Mouse (Mus musculus): ENCODE measurements at regions not wholly inside any gene's neighbourhood (a gene's known extent, or its start where the extent isn't known, plus 50 kb on each side); places are given as distances from the start of the nearest gene placed in this dataset.

DNA sequence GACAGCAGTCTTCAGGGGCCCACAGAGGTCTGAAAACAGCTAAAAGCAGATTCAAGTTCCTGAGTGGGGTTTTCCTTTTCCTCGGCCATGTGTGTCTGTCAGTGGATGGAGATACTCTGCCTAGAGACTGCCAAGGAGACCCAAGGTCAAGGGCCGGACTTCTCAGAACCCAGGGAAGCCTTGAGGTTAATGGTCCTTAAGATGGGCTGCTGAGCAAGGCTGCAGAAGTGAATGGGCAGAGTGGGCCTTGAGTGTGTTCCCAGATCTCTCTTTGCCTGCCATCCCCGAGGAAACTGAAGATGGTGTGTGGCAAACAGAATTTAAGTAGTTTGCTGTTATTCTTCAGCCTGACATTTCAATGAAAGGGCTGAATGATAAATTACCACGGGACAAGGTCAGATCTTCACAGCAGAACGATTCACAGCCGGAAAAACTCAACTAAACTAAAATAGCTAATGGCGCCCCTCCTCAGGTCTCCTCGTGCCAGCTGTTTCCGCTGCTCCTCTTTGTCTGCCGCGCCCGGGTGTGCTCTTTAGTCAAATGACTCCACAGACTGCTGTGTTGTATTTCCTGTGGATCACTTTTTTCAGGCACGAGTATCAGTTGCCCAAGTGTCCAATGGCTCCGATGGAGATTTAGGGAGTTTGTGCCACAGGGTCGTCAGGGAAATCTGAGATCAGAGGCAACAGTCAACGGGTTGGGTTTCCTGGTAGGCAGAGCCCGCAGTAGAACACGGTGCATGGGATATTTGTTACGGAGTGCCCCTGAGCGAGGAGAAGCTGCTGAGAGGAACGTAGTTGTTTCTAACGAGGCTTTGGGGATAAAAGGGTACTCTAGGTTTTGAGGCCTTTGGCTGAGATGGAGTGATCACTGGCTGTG lies 93.5 kb upstream of the Tut7 start:
- no peak for DNase-seq (ENCODE audit: low spot score)

DNA sequence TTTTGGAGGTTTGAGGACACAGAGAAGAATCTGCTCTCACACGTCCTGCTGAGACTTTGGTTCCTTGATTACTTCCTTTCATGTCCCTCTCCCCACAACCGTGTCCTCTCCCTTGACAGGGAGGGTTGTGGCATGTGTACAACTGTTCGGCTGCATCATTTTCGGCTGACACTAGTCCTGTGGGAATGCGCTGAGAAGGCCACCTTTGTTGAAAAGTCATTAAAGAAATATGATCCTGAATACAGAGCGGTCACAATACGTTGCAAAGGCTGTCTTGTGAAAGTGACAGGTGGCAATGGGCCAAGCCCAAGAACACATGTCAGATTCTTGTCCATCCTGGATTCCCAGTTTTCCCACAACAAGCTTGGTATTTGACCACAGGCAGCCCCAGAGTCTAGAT lies 92.8 kb upstream of the Tut7 start:
- DNase-seq (ENCODE audit: low spot score) = no peak

DNA sequence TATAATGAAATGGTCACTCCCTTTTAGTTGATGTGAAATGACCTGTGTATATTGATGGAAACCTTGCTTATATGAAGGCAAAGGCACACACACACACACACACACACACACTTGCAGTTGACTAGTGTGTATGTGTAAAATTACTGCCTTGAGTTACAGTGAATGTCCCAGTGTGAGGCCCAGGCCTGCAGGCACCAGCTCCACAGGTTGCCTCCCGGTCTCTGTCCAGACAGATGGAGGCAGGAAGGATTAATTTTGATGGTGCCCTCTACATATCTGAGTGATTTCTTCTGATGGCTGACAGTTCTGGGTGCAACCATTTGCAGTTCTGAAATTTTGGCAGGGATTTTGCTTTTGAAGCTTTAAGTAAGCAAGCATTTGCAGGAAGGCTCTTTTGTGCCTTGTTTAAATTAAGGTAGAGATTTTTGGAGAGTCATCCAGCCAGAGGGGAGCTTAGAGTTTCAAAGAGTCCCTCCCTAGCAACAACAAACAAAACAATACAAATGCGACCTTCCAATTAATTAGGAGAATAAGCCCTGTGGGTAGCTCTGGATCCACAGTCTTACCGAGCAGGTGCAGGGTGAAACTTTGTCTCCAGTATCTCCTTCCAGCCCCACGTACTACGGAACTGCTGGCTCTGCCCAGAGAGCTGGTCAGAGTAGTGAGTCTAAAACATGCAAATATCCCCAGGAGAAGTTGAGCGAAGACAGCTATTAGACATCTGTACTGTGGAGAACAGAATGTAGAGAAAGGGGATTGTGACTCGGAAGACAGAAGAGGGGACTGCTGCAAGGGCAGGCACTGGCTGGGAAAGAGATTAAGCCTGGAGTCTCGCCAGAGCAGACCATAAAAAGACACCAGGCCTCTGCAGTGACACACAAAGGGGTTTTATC lies 87.5 kb upstream of the Tut7 start:
- no peak for DNase-seq (ENCODE audit: low spot score)

DNA sequence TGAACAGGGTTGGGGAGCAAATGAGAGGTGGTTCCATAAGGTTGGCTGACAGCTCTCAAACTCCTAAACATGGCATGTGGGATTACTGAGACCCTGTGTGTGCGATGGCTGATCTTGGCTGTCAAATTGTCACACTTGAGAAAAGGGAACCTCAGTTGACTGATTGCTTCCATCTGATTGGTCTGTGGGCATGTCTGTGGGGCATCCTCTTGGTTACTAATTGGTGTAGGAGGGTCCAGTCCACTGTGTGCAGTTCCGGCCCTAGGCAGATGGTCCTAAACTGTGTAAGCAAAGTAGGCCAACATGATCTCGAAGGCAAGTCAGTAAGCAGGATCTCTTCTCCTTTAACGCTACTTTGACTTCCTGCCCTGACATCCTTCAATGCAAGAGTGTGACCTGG lies 86.5 kb upstream of the Tut7 start:
- no peak for DNase-seq (ENCODE audit: low spot score)

DNA sequence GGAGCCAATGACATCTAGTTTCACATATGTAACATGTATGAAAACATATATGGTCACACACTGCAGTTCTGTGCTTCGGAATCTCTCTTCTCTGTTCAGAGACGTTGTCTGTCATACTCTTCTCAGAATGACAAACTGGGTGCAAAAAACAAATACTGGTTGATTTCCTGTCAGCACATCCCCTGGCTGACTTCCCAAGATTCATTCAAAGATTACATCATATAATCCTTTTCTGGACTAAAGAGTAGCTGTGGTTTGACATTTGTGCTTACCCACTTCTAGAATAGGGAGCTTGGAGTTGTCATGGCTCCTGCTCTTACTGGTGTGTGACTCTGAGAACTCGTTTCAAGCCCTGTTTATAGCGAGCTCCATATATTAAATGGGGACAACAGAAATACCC lies 85.8 kb upstream of the Tut7 start:
- DNase-seq (ENCODE audit: low spot score) = no peak

DNA sequence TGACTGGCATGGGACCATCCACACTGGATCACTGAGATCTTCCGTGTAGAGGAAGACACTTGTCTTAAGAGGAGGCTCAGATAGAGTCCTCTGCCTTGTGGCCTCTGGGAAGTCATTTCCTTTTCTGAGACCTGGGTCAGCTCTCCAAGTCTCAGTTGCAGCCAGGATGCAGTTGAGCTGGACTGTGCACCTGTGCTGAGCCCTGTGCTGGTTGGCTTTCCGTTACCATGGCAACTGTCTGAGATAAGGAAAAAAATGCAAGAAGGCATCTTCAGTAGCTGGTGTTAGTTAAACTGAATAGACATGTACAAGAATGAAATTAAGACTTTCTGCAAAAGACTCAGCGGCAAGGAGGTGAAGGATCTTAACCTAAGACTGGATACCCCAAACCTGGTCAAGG lies 82.5 kb upstream of the Tut7 start:
- no peak for DNase-seq (ENCODE audit: low spot score)

DNA sequence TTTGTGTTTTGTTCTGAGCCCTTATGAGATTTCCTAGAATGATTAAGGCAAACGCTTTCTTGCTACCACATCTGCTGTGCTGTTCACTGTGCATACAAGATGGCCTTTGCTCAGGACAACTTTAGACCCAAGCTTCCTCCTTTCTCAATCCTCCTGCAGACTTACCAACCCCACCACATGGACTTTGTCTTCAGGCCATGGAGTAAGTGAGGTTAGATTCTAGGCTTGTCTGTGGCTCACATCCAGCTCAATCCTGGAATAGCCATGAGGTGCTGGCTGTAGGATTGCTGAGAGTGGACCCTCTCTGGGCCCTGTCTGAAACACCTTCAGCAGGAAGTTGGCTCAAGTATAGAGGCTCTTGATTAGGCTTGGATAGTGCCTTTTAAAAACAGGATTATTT lies 81.5 kb upstream of the Tut7 start:
- no peak for DNase-seq (ENCODE audit: low spot score)

DNA sequence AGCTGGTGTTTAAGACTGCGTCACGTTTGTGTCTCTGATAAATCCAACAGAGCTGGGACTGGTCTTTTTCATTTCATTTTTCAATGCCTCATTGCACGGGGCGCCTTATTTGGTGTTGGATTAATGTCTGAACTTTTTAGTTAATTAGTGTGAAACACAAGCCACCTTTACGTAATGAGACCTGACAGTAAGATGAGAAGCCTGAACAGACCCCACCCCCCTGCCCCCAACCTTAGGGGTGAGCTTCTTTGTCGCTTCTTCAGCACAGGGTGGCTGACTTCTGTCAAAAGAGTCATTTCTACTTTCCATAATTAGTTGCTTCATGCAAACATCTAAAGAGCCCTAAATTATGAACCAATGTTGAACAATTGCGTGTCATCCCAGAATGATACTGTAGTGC lies 76.6 kb upstream of the Tut7 start:
- DNase-seq (ENCODE audit: low spot score) = peak; percentile 76

DNA sequence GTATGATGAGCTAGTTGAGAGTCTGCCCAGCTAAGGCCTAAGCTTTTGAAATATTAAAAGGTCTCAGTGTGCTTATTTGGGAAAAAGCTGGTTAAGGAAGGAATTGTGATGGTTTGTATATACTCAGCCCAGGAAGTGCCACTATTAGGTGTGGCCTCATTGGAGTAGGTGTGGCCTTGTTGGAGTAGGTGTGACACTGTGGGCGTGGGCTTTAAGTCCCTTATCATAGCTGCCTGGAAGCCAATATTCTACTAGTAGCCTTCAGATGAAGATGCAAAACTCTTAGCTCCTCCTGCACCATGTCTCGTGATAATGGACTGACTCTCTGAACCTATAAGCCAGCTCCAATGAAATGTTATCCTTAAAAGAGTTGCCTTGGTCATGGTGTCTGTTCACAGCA lies 72.8 kb upstream of the Tut7 start:
- DNase-seq (ENCODE audit: low spot score) = no peak

DNA sequence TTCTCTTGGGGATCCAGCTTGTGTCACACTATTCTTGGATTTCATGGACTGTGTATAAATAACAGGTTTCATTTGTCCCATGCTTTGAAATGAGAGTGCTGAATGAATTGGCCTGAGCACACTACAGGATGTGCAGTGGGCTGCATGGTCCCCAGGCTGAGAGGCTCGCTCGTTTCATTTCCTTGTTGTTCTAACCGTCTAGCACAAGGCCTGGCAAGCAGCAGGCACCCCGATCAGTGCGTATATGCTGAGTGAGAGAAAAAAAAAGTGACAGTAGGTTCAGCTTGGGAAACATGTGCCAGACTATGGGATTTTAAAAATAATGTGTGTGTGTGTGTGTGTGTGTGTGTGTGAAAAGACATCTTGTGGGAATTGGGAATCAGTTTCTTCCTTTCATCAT lies 71.1 kb upstream of the Tut7 start:
- DNase-seq (ENCODE audit: low spot score) = no peak

DNA sequence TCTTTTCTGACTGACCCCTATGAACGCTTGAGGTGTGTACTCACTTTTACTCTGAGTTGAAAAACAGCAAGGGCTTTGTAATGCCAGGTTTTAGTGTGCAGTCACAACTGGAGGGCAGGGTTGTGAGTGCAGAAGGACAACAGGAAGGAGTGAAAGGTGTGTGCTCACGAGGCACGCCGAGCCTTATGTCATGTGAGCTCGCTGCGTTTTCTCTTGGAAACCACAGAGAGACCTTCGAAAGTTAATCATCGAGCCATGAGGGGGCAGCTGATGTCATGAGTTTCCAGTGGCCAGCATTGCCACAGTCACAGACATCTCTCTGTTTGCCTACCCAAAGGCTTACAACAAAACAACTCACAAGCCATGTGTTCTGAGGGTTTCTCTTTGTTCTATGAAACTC lies 70.0 kb upstream of the Tut7 start:
- DNase-seq (ENCODE audit: low spot score) = no peak

DNA sequence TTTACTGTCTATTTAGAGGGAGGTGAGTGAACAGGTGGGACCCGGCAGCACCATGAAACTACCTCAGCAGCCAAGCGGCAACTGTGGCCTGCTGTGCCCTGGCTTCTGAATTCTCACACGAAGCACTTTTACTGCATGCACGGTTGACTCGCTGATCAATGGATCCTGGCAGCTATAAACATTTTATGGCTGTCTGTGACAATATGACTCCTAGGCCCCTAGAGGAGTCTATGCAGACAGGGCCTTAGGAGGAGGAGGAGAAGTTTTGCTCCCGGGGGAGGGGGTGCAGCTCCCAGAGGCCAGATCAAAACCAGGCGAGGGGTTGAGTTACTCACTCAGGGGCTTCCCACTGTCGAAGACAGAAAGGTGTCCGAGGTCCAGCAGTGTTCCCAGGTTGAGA lies 69.4 kb upstream of the Tut7 start:
- DNase-seq (ENCODE audit: low spot score) = peak; percentile 46

DNA sequence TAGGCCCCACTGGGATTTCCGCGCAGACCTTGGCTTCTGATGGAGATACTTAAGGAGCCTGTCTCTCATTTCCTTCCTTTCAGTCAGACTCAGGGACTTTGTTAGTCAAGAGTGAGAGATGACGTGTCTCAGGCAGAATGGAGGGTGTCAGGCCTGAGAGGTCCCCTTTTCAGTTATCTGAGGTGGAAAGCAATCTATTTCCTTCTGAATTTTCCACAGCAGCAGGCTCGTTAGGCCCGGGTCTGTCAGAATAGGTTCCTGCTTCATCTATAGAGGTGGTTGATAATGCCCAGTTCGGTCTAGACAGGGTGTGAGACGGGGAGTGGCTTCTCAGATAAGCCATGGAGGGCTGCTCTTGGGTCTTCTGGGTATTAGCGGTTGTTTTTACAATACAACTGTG lies 68.8 kb upstream of the Tut7 start:
- DNase-seq (ENCODE audit: low spot score) = no peak

DNA sequence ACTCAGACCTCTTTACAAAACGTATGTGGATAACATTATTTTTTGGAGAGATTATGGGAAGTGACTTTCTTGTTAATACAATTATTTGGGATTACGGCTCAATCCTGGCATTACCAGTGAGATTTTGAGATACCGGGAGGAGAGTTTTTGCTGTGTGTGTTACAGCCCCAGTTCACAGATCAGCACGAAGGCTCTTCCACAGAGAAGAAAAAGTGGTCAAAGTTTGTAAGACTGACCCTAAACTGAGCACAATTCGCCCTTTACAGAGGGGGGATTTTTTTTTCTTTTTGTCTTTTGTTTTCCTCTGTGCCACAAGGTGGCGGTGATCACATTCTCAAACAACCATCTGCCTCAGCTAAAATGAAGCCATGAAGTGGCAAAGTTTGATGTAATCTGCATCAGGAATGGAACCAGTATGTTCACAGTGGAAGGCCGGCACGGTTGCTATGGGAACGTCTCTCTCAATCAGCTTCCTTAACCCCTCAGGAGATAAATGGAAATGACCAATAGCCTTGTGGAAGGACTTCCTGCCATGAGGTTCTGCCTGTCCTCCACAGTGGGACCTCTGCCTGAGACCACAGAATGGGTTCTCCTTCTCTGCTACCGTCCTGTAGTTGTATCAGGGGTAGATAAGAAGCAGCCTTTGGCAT lies 66.6 kb upstream of the Tut7 start:
- peak; percentile 95 for DNase-seq (ENCODE audit: low spot score)

DNA sequence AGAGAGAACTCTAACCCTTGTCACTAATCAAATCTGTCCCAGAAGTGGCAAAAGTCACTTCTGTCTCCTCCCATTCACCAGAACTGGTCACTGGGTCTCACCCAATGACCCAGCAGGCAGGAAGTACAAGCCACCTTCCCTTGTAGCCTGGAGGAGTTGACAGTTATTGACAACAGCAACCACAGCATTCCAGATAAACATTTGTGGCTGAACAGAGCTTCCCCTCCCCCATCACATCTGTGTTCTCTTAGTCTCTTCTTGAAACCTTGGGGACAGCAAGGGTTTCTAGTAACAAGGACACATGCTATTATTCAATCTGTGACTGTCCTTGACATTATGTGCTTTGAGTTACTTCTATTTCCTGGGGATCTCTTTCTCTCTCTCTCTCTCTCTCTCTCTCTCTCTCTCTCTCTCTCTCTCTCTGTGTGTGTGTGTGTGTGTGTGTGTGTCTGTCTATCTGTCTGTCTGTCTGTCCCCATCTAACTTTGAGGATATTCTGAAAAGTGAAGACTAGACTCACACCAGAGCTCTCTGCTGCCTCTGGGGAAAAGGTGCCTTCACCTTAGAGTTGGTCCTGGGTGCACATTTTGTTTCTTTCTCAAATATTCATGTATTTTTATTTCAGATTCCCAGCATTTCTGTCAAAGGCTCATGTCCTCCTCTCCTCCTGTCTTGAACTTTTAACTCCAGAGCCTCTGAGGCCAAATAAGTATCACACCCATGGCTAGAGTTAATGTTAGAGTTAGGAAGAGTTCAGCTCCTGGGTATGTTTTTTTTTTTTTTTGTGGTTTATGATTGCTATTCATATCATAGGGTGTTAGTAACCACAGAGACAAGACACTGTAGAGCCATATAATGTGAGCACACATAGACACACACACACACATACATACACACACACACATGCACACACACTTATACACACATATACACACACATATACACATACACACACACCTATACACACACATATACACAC lies 65.4 kb upstream of the Tut7 start:
- DNase-seq (ENCODE audit: low spot score) = no peak

DNA sequence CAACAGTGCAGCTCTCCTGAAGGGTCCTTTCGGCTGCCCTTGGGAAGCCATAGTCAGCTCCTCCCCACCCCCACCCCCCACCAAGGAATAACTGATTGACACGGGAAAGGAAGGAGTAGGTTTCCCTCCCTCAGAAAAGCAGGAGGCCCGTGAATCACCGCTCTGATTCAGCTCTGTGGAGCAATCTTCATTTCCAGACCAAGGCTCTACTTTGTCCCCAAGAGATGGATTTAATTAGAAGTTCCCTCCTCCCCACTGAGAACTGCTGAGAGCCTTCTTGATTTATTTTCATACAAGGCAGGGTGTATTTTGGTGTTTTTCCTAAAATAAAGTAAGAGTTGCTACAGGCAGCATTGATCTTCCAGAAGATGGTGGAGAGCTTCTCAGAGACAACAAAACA lies 64.4 kb upstream of the Tut7 start:
- DNase-seq (ENCODE audit: low spot score) = no peak

DNA sequence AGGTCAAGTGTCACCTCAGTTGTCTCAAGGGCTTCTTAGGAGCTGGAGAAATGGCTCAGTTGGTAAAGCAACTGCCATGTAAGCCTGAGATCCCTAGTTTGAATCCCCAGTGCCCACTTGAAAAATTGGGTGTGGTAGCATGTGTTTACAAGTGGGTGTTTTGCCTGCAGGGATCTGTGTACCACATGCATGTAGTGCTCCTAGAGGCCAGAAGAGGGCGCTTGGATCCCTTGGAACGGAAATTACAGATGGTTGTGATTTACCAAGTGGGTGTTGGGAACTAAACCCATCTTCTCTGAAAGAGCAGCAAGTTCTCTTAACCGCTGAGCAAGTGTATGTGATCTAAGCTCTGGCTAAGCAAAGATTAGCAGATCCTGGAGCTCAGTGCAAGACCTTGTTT lies 63.6 kb upstream of the Tut7 start:
- DNase-seq (ENCODE audit: low spot score) = no peak

DNA sequence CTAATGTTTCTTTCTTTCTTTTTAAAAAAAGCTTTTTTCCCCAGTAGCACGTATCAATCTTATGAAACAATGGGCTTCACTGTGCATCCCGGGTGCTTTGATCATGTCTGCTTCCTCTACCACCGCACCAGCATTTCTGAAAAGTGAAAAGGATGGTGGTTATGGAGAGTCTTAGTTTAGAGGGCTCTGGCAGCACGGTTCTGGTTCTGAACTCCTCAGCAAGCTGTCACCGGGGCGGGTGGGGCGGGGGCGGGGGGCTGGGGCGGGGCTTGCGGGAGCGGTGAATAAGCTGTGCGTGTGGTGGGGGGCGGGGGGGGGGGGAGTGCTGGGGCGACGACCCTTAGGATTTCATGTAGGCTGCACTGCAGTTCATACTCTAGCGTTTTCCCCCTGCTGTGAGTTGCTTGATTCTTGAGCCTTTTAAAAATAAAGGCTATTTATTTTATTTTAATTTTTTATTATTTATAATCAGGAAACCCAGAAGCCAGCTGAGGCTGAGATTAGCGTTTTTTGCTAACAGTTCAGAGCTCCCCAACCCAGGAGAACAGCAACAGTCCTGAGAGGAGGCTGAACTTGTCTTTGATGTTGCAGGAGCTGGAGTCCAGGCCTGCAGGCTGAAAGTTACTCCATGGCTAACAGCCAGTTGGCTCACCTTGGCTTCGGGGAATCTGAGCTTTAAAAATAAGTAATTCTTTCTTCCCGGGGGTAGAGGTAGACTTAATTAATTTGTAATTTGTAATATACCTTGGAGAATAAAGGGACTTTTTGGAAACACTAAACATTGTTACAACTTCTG lies 59.2 kb upstream of the Tut7 start:
- DNase-seq (ENCODE audit: low spot score) = no peak

DNA sequence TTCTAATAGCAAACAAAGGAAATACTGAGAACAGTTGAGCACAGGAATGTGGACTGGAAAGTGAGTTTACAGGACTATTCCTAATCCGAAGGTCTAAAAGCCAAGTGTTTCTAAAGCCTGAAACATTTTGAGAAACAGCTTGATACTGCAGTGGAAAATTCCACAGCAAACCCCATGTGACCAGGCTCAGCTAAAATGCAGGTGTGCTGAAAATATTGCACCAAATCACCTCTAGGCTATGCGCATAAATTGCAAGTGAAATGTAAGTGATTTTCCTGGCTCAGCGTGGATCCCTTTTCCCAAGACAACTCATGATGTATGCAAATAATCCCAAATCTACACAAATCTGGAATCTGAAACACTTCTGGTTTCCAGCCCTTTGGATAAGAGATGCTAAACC lies 57.1 kb upstream of the Tut7 start:
- DNase-seq (ENCODE audit: low spot score) = no peak

DNA sequence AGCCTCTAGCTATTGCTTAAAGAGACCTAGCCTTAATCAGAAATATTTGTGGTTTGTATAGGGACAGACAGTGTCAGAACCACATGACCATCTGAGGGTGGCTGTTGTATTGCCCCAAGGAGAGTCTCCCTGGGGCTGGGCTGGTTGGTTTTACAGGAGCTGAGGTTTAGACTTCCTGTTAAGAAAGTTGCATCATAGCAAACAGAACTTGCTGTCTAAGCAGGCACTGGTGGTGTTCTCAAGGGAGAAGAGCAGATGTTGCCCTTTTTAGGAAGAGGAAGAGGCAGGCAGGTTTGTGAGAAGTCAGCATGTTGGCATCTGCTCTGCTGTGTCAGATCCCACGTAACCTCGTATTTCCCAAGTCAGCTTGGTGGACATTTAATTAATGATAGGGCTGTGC lies 52.7 kb upstream of the Tut7 start:
- no peak for DNase-seq (ENCODE audit: low spot score)
